Mouse (Mus musculus): ENCODE measurements around the gene Ifne. TPM values are rescaled to one million over a fixed set of nuclear protein-coding genes. Genes with fewer than 3 reads are reported as not detected.
"Not testable (repeated sequence)": the region's sequence is repeated elsewhere in the genome, so short reads cannot be mapped to it uniquely, and the experiment has no call there.

The Ifne gene
- polyA plus RNA-seq, 1 experiment from 2014 or later, result not detected

DNA sequence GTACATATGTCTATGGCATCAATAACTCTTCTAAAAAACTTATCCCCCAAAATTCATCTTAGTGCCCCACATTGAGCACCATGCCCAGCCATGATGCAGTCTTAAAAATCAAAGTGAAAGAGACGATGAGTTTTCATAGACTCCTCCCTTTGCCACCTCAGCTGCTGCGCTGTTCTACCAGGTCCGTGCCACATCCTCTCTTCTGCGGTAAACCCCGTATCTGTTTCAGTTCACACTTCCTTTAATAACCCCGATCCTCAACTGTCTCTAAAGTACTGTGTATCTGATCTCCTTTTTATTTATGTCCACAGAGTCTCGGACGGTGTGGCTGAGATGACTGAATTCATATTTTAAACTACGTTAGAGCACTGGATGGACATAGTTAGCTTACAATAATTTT, 15.4 kb downstream of the Ifne start:
- WGBS, result 70% methylated on average over 9 of the region's 9 CpGs
- no peaks in the 10 kb centered on the region for H3K9me3 ChIP-seq
- no peak overlapping the region for H3K4me3 ChIP-seq
- H3K9ac ChIP-seq (replicated peaks), result no peak overlapping the region
- H3K27ac ChIP-seq (replicated peaks), result no peak overlapping the region
- ATAC-seq (ENCODE audit: low FRiP score, low read depth), result no peak
- no peak overlapping the region for H3K4me2 ChIP-seq (replicated peaks)
- peaks cover 39% of the 10 kb centered on the region for H3K27me3 ChIP-seq
- H3K36me3 ChIP-seq, result no peaks in the 10 kb centered on the region
- H3K4me1 ChIP-seq, result peaks cover 11% of the 10 kb centered on the region

- WGBS, result 5% methylated on average over 7 of the region's 7 CpGs
- Histone ChIP-seq H3K9me3 (no peaks in the 10 kb centered on the region), H3K27ac (replicated peaks) (no peak overlapping the region), H3K4me2 (replicated peaks) (no peak overlapping the region), H3K4me3 (no peak overlapping the region), H3K36me3 (no peaks in the 10 kb centered on the region), H3K27me3 (peaks cover 35% of the 10 kb centered on the region), H3K9ac (replicated peaks) (no peak overlapping the region), H3K4me1 (peaks cover 9% of the 10 kb centered on the region)
- peak; percentile 38; the same call in 1 of the 2 replicates for ATAC-seq (ENCODE audit: low FRiP score, low read depth)
Measured at GRCm38 (mm10) chr4:88863309-88863708, 16.7 kb downstream of the Ifne start.

DNA sequence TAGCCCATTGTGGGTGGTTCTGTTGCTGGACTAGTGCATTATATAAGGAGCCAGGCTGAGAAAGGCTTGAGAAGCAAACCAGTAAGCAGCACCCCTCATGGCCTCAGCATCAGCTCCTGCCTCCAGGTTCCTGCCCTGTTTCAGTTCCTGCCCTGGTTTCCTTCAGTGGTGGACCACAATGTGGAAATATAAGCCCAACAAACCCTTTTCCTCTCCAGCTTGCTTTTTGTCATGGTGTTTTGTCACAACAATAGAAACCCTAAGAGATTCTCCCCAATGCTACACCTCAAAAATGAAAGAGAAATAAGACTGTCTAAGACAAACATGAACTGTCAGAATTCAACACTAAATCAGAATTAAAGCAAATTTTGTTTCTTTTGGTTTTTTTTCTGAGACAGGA, 20.8 kb downstream of the Ifne start:
- no peak overlapping the region for H3K27ac ChIP-seq (replicated peaks)
- no peaks in the 10 kb centered on the region for H3K36me3 ChIP-seq
- no peak overlapping the region for H3K4me2 ChIP-seq (replicated peaks)
- H3K27me3 ChIP-seq, result peaks cover 15% of the 10 kb centered on the region; the same call in 1 of the 2 replicates
- ATAC-seq (ENCODE audit: low FRiP score, low read depth), result no peak
- no peak overlapping the region for H3K9ac ChIP-seq (replicated peaks)
- no peak overlapping the region for H3K4me3 ChIP-seq
- H3K4me1 ChIP-seq, result peaks cover 5% of the 10 kb centered on the region
- H3K9me3 ChIP-seq, result no peaks in the 10 kb centered on the region

DNA sequence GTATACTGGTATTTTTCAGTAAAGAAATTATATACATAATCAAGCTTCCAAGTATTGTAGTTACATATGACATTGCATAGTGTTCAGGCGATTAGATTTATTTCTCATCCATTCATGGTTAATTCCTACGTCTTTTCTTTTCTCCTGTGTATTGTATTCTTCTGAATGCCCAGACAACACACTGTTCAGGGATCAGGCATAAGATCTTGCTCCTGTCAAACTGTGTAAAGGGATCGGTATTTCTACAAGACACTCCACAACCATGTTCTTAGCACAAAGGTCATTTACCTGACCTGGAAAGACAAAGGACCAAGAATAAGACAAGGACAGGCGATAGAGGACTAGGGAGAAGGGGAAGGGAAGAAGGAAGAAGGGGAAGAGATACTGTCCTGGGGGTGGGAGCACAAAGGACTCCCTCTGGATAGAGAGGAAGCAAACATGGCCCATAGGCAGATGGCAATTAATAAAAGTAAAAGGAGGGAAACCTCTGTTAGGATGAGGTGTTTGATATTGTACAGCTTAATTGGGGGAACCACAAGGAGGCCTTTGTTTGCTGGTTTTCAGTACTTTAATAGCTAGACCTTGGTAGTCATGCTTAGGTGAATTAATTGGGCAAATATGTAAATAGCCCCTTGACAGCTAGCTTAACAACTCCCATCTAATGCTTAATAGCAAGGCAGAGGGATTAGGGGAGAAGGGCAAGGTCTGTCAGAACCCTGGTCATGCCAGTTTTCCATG, 28.8 kb downstream of the Ifne start:
- H3K4me1 ChIP-seq, result peaks cover 8% of the 10 kb centered on the region; the same call in 1 of the 2 replicates
- peak; percentile 54 for ATAC-seq (ENCODE audit: low FRiP score, low read depth)
- no peaks in the 10 kb centered on the region for H3K27me3 ChIP-seq
- H3K9ac ChIP-seq (replicated peaks), result no peak overlapping the region
- H3K36me3 ChIP-seq, result no peaks in the 10 kb centered on the region
- H3K4me2 ChIP-seq (replicated peaks), result no peak overlapping the region
- WGBS, result 30% methylated on average over 4 of the region's 4 CpGs
- no peak overlapping the region for H3K27ac ChIP-seq (replicated peaks)
- H3K9me3 ChIP-seq, result no peaks in the 10 kb centered on the region
- H3K4me3 ChIP-seq, result no peak overlapping the region

GRCm38 (mm10) chr4:88849698-88850097, 30.3 kb downstream of the Ifne start, which contains the start of gene Ifna1:
Gene Ifna1 (plus strand): TSS chr4:88850087.
- Histone ChIP-seq H3K4me3 (no peak within 1 kb of the TSS), H3K27me3 (no peaks in the 10 kb centered on the region), H3K9me3 (no peaks in the 10 kb centered on the region), H3K4me1 (peaks cover 8% of the 10 kb centered on the region; the same call in 1 of the 2 replicates), H3K36me3 (no peaks in the 10 kb centered on the region), H3K4me2 (replicated peaks) (no peak within 1 kb of the TSS), H3K27ac (replicated peaks) (no peak within 1 kb of the TSS), H3K9ac (replicated peaks) (no peak within 1 kb of the TSS)
- no peak for ATAC-seq (ENCODE audit: low FRiP score, low read depth)
- WGBS, result 78% methylated on average over 1 of the region's 1 CpGs

GRCm38 (mm10) chr4:88845334-88845733, 34.7 kb downstream of the Ifne start:
- no peaks in the 10 kb centered on the region for H3K27me3 ChIP-seq
- no peak overlapping the region for H3K27ac ChIP-seq (replicated peaks)
- no peaks in the 10 kb centered on the region for H3K4me1 ChIP-seq
- ATAC-seq (ENCODE audit: low FRiP score, low read depth), result no peak
- 61% methylated on average over 2 of the region's 2 CpGs for WGBS
- H3K36me3 ChIP-seq, result no peaks in the 10 kb centered on the region
- no peaks in the 10 kb centered on the region for H3K9me3 ChIP-seq
- H3K9ac ChIP-seq (replicated peaks), result no peak overlapping the region
- H3K4me2 ChIP-seq (replicated peaks), result no peak overlapping the region; the same call in 1 of the 2 replicates
- H3K4me3 ChIP-seq, result no peak overlapping the region

GRCm38 (mm10) chr4:88841438-88841911, 38.5 kb downstream of the Ifne start, which contains the start of gene Ifna4:
Gene Ifna4 (plus strand): TSS chr4:88841861.
- Histone ChIP-seq H3K4me2 (replicated peaks) (no peak within 1 kb of the TSS), H3K9ac (replicated peaks) (no peak within 1 kb of the TSS), H3K9me3 (no peaks in the 10 kb centered on the region), H3K36me3 (no peaks in the 10 kb centered on the region), H3K27ac (replicated peaks) (no peak within 1 kb of the TSS), H3K27me3 (no peaks in the 10 kb centered on the region), H3K4me1 (no peaks in the 10 kb centered on the region), H3K4me3 (no peak within 1 kb of the TSS)
- ATAC-seq (ENCODE audit: low FRiP score, low read depth), result no peak
- 38% methylated on average over 2 of the region's 2 CpGs for WGBS

- Histone ChIP-seq H3K27me3 (no peaks in the 10 kb centered on the region), H3K36me3 (no peaks in the 10 kb centered on the region), H3K9me3 (no peaks in the 10 kb centered on the region), H3K9ac (replicated peaks) (no peak overlapping the region), H3K4me3 (no peak overlapping the region), H3K27ac (replicated peaks) (no peak overlapping the region), H3K4me2 (replicated peaks) (no peak overlapping the region), H3K4me1 (no peaks in the 10 kb centered on the region)
- 83% methylated on average over 3 of the region's 3 CpGs for WGBS
- ATAC-seq (ENCODE audit: low FRiP score, low read depth), result no peak
Measured at GRCm38 (mm10) chr4:88840058-88840457, 39.9 kb downstream of the Ifne start.

- H3K36me3 ChIP-seq, result no peaks in the 10 kb centered on the region
- H3K4me2 ChIP-seq (replicated peaks), result no peak overlapping the region
- H3K27me3 ChIP-seq, result no peaks in the 10 kb centered on the region
- ATAC-seq (ENCODE audit: low FRiP score, low read depth), result no peak
- 41% methylated on average over 3 of the region's 3 CpGs for WGBS
- H3K4me3 ChIP-seq, result no peak overlapping the region
- H3K9ac ChIP-seq (replicated peaks), result no peak overlapping the region
- no peaks in the 10 kb centered on the region for H3K4me1 ChIP-seq
- no peaks in the 10 kb centered on the region for H3K9me3 ChIP-seq
- H3K27ac ChIP-seq (replicated peaks), result no peak overlapping the region
Measured at GRCm38 (mm10) chr4:88838828-88839227, 41.2 kb downstream of the Ifne start.

DNA sequence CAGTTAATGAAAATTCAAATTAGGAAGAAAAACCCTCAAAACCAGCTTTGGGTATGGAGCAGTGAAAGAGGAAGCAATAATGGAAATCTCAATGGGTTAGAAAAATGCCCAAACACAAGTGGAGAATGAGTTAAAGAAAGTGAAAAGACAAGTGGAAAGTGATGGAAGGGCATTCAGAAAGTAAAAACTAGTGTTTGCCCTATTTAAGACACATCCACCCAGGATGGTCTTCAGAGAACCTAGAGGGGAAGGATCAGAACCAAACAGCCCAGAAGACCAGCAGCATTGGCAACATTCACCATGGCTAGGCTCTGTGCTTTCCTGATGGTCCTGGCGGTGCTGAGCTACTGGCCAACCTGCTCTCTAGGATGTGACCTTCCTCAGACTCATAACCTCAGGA, 44.8 kb downstream of the Ifne start, which contains the start of gene Ifna5:
TSS of gene Ifna5 (plus strand) at position 301 of the 400 bp plus-strand sequence.
- H3K4me1 ChIP-seq; H3K9ac ChIP-seq (replicated peaks); H3K4me2 ChIP-seq (replicated peaks); H3K9me3 ChIP-seq; H3K27me3 ChIP-seq; H3K4me3 ChIP-seq; H3K27ac ChIP-seq (replicated peaks); ATAC-seq (ENCODE audit: low FRiP score, low read depth); H3K36me3 ChIP-seq: not testable (repeated sequence)
- WGBS, result 75% methylated on average over 1 of the region's 1 CpGs

DNA sequence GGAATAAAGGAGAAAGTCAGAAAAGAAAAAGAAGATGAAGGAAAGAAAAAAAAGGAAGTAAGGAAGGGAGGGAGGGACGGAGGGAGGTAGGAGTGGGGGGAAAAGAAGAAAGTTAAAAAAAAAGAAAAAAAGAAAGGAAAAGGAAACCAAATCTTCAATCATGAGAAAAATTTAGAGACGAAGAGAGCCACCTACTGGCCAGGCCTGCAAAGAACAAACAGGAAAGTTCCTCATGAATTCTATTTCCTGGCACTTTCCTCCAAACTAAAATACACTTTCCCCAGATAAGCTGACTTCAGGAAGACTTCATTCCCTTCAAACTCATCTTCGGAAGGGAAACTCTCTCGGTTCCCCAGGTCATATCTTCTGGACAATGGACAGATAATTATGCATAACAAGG, 49.5 kb downstream of the Ifne start:
- WGBS, result 25% methylated on average over 4 of the region's 4 CpGs
- Histone ChIP-seq H3K27me3 (no peaks in the 10 kb centered on the region), H3K27ac (replicated peaks) (no peak overlapping the region), H3K9me3 (no peaks in the 10 kb centered on the region), H3K4me2 (replicated peaks) (no peak overlapping the region), H3K4me1 (no peaks in the 10 kb centered on the region), H3K36me3 (no peaks in the 10 kb centered on the region), H3K4me3 (no peak overlapping the region), H3K9ac (replicated peaks) (no peak overlapping the region)
- ATAC-seq (ENCODE audit: low FRiP score, low read depth), result no peak

Data from midbrain, embryonic 12.5 days (tissue).